Mouse (Mus musculus): Measurements from ENCODE around the gene Birc2. TPM values are rescaled to one million over a fixed set of nuclear protein-coding genes. Genes with fewer than 3 reads are reported as not detected.

Birc2 gene
- total RNA-seq, 2 experiments from 2014 or later, result 24.8 to 29.1 TPM

DNA sequence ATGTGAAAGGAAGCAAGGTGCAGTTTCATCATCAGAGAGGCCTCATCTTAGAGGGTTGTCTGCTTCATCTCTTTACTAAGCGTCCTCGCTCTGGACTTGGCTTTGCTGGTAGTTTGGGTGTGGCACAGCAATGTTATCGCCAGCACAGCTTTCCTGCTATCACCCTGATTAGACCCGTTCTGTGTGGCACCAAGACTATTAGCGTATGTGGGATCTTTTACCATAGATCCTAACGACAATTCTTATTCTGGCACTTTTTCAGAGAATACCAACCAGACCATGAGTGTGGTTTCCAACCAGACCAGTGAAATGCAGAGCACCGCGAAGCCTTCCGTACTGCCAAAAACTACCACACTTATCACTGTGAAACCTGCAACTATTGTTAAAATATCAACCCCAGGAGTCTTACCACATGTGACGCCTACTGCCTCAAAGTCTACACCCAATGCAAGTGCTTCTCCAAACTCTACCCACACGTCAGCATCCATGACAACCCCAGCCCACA is 46.2 kb downstream of the Birc2 start:
- no peak for DNase-seq
- intact Hi-C loops (cut with DNase I), result no loop called here

DNA sequence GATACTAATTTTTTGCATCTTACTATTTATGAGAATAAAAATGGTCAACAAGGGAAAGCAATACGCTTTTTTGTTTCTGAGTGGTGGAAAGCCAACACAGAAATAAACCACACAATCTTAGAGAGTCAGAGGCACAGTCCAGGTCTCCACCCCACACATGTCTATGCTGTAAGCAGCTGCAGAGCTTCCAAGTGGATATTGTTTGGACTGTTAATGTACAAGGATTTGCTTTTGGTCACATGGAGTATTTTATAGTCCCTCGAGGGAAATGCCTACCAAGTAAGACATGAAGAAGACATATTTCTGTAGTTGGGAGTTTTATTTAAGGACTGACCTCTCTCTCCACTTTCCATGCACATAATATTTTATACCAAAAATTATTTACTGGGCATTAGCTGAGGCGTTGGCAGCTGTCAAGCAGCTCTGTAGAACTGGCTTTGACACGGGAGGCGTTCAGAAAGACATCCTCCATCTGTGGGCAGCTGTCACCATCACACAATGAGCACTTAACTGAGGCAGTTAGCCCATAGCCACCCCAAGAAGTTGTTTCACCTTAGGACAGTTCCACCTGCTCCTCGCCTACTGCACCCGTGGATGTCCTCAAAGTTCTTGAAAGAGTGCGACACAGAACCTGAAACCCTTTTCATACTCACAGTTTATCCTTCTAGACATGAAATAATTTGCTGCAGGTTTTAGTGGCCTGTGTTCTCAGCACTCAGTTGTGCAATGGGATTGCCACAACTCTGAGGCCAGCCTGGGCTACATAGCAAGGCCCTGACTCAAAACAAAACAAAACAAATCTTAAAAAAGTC is 46.9 kb downstream of the Birc2 start:
- intact Hi-C loops (cut with DNase I), result no loop called here
- no peak for DNase-seq

DNA sequence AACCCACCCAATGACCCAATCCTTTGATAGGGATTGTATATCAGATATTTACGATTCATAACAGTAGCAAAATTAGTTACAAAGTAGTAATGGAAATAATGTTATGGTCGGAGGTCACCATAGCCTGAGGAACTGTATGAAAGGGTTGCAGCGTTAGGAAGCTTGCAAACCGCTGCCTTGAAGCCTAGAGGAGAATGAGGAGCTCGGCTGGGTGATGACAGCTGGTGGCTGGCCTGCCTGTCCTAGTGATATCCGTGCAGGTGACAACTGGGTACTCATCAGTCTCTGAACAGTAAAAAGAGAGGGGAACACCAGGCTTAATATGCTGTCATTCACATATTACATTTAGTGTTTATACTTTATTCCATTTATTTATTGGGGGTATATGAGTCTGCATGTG is 48.5 kb downstream of the Birc2 start:
- intact Hi-C loops (cut with DNase I), result no loop called here
- DNase-seq, result no peak

DNA sequence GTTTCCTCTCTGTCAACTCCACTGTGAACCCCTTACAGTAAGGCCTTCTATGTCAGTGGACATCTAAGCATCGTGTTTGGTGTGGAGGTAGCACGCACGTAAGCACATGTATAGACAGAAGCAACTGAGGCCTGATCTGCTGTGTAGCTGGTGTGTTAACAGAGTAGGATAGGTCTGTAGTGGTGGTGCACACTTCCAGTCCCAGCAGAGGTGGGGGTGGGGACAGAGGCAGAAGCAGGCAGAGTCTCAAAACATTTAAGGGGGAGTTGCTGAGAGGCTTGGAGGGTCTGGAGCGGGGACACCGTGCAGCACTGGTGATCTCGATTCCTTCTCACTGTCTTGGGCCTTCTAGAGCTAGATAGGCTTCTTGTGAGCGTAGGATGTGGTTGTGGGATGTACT is 50.8 kb downstream of the Birc2 start:
- DNase-seq, result no peak
- intact Hi-C loops (cut with DNase I), result no loop called here

DNA sequence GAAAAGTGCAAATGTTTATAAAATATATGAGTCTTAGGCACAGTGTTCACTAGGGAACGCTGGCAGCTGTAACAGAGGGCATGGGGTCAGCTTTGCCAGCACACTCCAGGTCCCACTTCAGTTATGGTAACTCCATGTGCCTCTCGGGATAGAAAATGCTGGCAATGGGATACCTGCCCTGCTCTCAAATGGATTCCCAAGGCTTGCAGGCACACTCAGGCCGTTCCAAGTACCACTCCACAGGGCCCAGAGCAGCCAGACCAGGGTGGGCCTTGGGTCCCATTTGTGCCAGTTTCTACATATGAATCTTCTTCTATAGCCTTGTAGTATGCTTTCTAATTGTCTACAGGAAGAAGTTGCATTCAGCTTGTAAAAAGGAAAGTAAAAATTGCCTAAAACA is 51.5 kb downstream of the Birc2 start:
- intact Hi-C loops (cut with DNase I), result loop anchor here (2.0 kb wide), 1 partner anchor 19 kb away; no protein-coding TSS in a partner anchor
- no peak for DNase-seq

DNA sequence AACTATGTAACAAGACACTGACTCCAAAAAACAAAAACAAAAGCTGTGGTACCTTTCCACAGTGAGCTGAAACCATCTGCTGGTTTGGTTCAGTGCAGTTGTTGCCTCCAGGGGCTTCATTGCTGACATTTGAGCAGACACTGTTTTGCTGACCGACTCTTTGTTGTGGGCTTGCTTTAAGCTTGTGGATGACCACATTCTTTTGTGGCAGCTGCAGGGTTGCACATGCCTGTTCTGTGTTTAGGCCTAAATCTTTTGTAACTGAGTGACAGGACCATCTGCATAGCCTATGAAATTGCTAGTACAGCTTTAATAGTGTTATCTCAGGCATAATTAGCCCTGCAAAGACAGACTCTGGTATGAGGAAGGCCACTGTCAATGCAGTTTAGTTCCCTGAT is 52.2 kb downstream of the Birc2 start:
- no peak for DNase-seq
- intact Hi-C loops (cut with DNase I), result loop anchor here (2.0 kb wide), 1 partner anchor 18 kb away; no protein-coding TSS in a partner anchor

DNA sequence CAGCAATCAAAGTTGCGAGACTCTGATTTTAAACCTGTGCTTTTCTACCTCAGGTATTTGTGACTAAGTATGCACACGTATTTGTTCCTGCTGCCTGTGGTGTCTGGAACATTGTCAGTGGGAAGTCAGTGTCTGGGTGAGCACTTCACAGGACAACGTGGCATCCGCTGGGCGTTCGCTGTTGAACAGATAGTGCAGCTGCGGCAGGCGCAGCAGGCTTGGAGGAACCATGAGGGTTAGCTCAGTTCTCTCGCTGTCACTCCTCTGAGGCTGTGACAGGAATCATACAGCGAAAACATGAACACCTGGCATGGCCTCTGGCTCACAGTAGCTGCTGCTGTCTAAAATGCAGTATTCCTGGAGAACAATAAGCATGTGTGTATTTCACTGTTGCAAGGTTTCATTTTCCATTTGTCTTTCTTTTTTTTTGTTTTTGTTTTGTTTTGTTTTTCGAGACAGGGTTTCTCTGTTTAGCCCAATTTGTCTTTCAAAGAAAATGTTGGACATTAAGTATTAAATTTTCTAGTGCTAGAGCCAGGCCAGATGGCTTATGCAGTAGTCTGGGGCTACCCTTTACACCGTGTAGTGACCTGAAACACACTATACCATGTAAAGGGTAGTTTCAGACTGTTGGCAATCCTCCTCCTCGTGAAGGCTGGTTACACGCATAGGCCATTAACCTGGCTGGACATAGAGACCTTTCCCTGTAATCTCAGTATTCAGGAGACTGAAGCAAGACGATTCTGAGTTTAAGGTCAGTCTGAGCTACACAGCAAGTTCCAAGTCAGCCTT is 52.8 kb downstream of the Birc2 start:
- intact Hi-C loops (cut with DNase I), result loop anchor here (2.0 kb wide), 1 partner anchor 17 kb away; no protein-coding TSS in a partner anchor

DNA sequence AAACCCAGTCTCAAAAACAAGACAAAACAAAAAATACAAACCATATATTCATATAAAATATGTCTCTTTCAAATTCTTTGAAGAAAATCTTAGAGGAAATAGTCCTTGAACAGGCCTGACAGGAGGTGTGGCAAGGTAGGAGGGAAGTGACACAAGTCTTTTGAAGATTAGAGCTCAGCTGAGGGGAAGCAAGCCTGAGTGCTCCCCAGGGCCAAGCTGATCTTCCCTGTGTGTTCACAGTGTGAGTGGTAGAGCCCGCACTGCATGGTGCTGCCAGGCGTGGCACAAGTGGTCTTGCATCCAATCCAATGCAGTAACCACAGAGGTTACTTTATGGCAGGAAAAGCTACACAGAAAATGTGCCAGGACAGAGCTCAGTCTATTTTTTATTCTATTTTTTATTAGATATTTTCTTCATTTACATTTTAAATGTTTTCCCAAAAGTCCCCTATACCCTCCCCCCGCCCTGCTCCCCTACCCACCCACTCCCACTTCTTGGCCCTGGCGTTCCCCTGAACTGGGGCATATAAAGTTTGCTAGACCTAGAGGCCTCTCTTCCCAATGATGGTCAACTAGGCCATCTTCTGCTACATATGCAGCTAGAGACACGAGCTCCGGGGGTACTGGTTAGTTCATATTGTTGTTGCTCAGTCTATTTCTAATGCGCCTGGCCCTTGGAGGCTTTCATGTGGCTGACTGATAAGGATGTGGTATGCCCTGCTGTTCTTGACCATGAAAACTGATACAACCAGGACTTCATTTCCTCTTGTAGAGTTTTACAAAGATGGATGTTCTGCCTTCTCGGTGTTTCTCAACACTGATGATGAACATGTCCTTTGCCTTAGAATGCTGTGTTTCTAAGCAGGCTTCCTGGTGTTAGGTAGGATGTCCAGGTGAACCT is 56.4 kb downstream of the Birc2 start:
- intact Hi-C loops (cut with DNase I), result no loop called here

More for the DNA sequence above, 52.8 kb downstream of the Birc2 start:
- DNase-seq, result no peak

DNA sequence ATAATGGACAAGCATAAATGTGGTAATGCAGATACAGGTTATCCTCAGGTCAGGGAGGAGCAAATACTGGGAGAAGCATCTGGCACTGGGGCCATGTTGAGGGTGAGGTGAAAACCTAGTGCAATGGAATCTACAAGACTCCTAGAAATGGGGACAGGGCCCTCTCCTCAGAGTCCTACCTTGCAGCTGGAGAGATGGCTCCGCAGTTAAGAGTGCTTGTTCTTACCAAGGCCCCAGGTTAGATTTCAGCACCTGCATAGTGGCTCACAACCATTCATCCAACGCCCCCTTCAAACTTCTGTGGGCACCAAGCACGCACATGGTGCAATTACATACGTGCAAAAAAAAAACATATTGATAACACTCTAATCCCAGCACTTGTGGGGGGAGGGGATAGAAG is 57.1 kb downstream of the Birc2 start:
- no peak for DNase-seq
- intact Hi-C loops (cut with DNase I), result no loop called here

More for the DNA sequence above, 56.4 kb downstream of the Birc2 start:
- no peak for DNase-seq

DNA sequence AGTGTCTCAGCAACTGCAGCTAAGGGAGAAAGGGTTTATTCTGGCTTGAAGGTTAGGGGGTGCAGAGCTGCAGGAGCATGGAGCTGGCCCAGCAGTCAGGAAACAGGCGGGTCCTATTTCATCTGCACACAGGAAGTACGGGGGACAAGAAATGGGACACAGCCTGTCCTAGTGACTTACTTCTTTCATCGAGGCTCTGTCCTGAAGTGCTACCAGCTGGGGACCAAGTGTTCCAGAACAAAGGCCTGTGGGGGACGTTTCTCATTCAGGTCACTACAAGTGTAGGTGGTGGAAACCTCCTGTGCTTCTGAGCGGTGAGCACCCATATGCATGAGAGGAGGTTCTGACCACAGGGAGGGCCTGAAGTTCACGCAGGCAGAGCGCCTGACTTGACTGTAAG is 58.1 kb downstream of the Birc2 start:
- no peak for DNase-seq
- intact Hi-C loops (cut with DNase I), result no loop called here

DNA sequence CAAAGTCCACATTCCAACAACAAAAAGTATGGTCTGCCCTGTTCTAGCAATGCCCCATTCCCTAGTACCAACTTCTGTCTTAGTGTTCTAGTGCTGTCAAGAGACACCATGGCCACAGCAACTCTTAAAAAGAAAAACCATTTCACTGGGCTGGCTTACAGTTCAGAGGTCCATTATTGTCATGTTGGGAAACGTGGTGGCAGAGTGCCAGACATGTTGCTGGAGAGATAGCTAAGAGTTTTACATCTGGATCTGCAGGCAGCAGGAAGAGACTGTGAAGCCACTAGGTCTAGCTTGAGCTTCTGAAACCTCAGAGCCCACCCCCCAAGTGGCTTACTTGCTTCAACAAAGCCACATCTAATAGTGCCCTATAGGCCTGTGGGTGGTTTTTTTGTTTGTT is 59.2 kb downstream of the Birc2 start:
- DNase-seq, result no peak
- intact Hi-C loops (cut with DNase I), result no loop called here

DNA sequence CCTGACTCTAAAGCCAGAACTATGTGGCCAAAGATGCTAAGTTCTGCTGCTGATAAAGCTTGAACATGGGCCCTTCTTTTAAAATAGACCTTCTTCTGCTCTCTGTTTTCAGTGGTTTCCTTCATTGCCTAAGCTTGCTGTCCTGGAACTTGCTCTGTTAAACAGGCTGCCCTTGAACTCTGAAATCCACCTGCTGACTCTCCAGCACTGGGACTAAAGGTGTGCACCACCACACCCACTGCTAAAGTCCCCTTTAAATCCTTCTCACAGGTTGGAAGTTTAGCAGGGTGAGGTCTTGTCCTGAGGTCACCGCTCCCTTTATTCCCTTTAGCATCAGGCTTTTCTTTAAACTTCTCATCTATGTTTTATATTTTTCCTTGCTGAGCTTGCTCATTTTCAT is 59.9 kb downstream of the Birc2 start:
- intact Hi-C loops (cut with DNase I), result no loop called here
- DNase-seq, result no peak

DNA sequence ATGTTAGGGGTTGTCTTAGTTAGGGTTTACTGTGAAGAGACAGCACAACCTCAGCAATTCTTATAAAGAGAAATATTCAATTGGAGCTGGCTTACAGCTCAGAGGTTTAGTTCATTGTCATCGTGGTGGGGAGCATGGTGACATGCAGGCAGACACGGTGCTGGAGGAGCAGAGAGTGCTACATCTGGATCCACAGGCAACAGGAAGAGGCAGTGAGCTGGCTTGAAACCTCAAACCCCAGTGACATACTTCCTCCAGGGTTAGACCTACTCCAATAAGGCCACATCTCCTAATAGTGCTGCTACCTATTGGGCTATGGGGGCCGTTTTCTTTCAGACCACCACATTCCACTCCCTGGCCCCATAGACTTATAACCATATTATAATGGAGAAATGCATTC is 60.9 kb downstream of the Birc2 start:
- DNase-seq, result no peak
- intact Hi-C loops (cut with DNase I), result no loop called here

DNA sequence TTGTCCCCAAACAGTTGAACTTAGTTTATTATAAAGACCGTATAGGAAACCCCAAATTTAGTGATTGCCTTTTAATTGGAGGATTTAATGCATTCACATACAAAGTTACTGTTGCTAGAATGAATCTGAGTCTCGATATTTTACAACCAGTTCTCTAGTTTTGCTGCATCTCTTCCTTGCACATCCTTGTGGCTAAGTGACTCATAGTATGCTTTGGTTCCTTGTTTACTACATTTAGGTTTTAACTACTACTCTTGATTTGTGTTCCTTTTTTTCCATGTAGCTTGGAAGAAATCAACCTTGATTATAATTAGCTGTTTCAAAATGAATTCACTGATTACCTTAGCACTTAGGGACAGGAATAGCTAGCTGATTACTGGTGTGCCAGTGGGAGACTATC is 61.9 kb downstream of the Birc2 start:
- DNase-seq, result no peak
- intact Hi-C loops (cut with DNase I), result no loop called here

DNA sequence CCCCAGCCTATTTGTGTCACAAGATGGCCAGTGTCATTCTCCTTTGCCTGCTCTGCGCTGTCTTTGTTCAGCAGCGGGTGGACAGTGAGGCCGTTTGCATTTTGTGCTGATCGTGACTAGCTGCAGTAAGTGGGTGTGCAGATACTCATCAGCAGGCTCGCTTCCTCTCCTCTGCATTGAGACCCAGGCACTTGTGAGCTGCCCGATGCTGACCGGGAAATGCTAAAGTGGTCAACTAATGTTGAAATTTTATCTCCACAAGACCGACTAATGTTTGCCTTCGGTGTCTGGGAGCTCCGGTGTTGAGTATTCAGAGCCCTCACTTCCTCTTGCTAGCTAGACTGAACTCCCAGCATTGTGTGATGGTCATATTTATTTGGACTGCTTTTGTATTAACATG is 62.3 kb downstream of the Birc2 start:
- no peak for DNase-seq
- intact Hi-C loops (cut with DNase I), result no loop called here

DNA sequence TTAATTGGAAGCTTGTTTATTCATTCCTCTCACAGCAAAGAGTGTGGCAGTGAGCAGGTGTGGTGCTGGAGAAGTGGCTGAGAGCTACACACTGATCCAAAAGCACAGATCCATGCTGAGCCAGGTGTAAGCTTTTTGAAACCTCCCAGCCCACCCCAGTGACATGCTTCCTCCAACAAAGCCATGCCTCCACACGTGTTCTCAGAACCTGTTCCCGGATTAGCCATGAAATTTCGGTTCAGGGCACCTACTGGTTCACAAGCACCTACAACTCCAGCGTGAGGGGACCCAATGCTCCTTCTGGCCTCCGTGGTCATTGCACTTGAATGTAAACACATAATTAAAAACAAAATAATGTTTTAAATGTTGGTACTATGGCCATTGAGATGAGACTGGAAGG is 63.2 kb downstream of the Birc2 start:
- DNase-seq, result no peak
- intact Hi-C loops (cut with DNase I), result no loop called here

DNA sequence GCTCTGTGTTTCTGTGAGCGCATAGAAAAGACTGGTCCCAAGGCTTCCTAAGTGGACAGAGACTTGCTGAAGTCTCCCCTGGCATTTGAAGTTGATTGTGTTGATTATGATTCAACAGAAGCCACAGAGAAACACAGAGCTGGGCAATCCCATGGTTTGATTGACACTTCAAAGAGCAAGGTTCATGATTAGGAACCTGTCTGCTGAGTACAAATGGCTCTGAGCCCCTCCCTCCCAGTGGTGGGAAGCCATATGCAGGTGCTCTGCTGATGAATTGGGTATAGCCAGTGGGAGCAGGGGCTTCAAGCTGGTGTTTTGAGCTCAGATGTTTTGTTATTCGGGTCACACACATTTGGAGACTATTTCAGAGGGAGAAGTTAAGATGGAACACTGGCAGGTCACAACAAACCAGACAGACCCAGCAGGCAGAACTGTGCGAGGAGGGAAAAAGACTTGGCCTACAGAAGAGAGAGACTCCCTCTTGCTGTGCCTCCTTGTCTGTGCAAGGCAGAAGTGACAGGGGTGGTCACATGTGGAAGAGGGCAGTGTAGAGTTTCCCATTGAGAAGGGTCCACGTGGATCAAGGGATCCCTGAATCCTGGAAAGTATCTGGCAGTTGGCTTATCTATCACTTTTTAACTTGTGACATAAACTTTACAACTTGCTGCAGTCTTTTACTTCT is 64.0 kb downstream of the Birc2 start:
- no peak for DNase-seq
- intact Hi-C loops (cut with DNase I), result no loop called here

DNA sequence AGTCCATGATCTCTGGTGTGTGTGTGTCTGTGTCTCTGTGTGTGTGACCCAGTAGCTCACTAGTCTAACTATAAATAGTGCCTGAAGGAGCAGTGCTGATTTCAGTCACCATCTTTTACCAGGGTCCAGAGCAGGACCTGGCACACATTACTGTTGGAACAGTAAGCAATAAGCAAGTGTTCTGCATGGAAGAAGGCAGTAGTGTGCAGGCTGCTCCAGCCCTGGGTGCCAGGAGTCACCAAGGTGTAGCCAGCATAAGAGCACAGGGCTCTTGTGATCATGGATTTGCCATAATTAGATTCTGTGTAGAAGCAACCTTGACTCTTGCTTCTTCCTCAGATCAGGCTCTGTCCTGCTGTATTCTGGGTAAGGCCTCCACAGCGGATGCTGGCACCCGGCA is 64.5 kb downstream of the Birc2 start:
- no peak for DNase-seq
- intact Hi-C loops (cut with DNase I), result no loop called here

DNA sequence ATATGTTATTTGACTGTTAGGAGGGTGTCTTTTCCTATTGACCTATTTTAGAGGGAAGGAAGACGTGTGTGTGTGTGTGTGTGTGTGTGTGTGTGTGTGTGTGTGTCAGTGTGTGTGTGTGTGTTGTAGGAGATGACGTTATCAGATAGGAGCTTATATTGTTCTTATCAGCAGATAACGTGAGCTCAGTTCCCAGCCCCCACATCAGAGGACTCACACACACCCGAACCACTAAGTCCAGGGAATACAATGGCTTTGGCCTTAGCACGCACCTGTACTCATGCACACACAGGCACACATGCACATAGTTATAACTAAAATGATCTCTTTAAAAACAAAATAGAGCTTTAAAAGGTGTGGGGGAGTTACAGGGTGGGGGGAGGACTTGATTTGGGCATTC is 67.4 kb downstream of the Birc2 start:
- intact Hi-C loops (cut with DNase I), result no loop called here

DNA sequence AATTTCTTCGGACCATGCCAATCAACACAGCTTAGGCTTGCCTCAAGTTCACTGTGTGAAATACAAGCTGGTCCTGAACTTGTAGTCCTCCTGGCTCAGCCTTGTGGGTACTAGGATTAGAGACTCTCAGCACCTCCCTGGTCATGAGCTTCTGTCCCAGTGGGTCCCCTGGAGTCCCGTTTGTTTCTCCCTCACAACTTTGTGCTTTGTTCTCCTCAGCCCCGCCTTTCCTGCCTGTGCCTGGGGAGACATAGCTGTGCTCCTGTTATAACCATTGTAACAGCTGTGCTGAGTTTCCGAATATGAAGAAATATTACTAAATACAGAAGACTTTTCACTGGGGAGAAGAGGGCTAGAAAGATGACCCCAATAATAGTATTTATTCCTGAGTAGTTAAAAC is 67.8 kb downstream of the Birc2 start:
- DNase-seq, result peak in 1 of 2 experiments; percentile 37
- intact Hi-C loops (cut with DNase I), result no loop called here

More for the DNA sequence above, 67.4 kb downstream of the Birc2 start:
- no peak for DNase-seq

Data from heart, postnatal 36 days (tissue).